Mouse (Mus musculus): ENCODE results near the gene Megf11.

GRCm38 (mm10) chr9:64666549-64666948, 281.1 kb downstream of the Megf11 start:
- TF ChIP-seq CTCF (IDR thresholded peaks at IDR 0.05; ENCODE audit: low read depth) (no peak), EP300 (IDR thresholded peaks at IDR 0.05; ENCODE audit: low read depth) (no peak)
